Mouse (Mus musculus) limb, embryonic 14.5 days (tissue): Measurements from ENCODE around the gene Muc20. TPM values are rescaled to one million over a fixed set of nuclear protein-coding genes. Genes with fewer than 3 reads are reported as not detected.
A peak's percentile ranks its signal among the peaks of the same experiment; 100 is the strongest.

Experiments used
- ATAC-seq: fragments of 200-750 bp; cut with Nextera tagmentation; 2 replicates; pipeline ENCODE4 v1.8.0; 2017; ENCODE audit warnings: low read depth, moderate number of reproducible peaks, moderate TSS enrichment; ENCODE audit not compliant: low FRiP score
- DNase-seq: peaks from one replicate; pipeline ENCODE4 v3.0.0-alpha.2; 2015; ENCODE audit warnings: low spot score
- H3K27ac ChIP-seq: fragments of 300-500 bp; sonication (generic); replicated peaks from 2 replicates; pipeline ENCODE4 v1.5.1; 2014; ENCODE audit warnings: low read depth, mild to moderate bottlenecking, low read length, moderate library complexity, mixed read lengths
- H3K27me3 ChIP-seq: fragments of 300-500 bp; sonication (generic); 2 replicates; pipeline ENCODE4 v1.6.1; 2014; ENCODE audit warnings: low read length, mixed read lengths; ENCODE audit not compliant: control insufficient read depth, insufficient read depth
- H3K36me3 ChIP-seq: fragments of 300-500 bp; sonication (generic); 2 replicates; pipeline ENCODE4 v1.6.1; 2014; ENCODE audit warnings: mild to moderate bottlenecking, low read length, moderate library complexity, mixed read lengths; ENCODE audit not compliant: control insufficient read depth, insufficient read depth
- H3K4me1 ChIP-seq: fragments of 300-500 bp; sonication (generic); 2 replicates; pipeline ENCODE4 v1.6.1; 2014; ENCODE audit warnings: antibody characterized with exemption, low read length, mixed read lengths; ENCODE audit not compliant: control insufficient read depth, insufficient read depth
- H3K4me2 ChIP-seq: fragments of 300-500 bp; sonication (generic); replicated peaks from 2 replicates; pipeline ENCODE4 v1.6.1; 2014; ENCODE audit warnings: low read depth, mild to moderate bottlenecking, low read length, moderate library complexity; ENCODE audit not compliant: severe bottlenecking
- H3K4me3 ChIP-seq: fragments of 300-500 bp; sonication (generic); replicated peaks from 2 replicates; pipeline ENCODE4 v1.5.1; 2014; ENCODE audit warnings: low read length
- H3K9ac ChIP-seq: fragments of 300-500 bp; sonication (generic); 2 replicates; pipeline ENCODE4 v1.6.1; 2014; ENCODE audit warnings: mild to moderate bottlenecking, low read depth, low read length, moderate library complexity; ENCODE audit not compliant: severe bottlenecking
- H3K9me3 ChIP-seq: fragments of 300-500 bp; sonication (generic); 2 replicates; pipeline ENCODE4 v1.6.1; 2016; ENCODE audit warnings: low read length; ENCODE audit not compliant: control insufficient read depth
- POLR2A ChIP-seq: fragments of 200-500 bp; IDR thresholded peaks from 2 replicates; pipeline ENCODE4 v1.8.0; 2012; ENCODE audit warnings: inconsistent platforms, mild to moderate bottlenecking, moderate library complexity, borderline replicate concordance; ENCODE audit not compliant: insufficient read depth, insufficient read length; ENCODE audit errors: extremely low read depth
- WGBS: fragments of 180-500 bp; shearing (Covaris S2); extraction: QIAGEN DNeasy Blood & Tissue Kit; methylation state at CpG from one replicate; pipeline ENCODE4 v1.1.7; 2014; 5-methylcytosine and 5-hydroxymethylcytosine counted together
- polyA plus RNA-seq, 2 experiments: library from polyadenylated mRNA; depleted of rRNA in 1 of 2; stranded (reverse) in 1 of 2; unstranded in 1 of 2; fragments of >200 nt; fragmentation: Nextera tagmentation in 1 of 2; extraction: Ambion mirVana in 1 of 2; gene quantifications; 2 replicates each; pipeline versions ENCODE4 v1.2.1 to v1.2.3; 2012 to 2014

Muc20 gene
- polyA plus RNA-seq, 2 experiments, result 0.11 to 0.12 TPM

- DNase-seq (peak; percentile 89), ATAC-seq (peak; percentile 64; the same call in 1 of the 2 replicates)
- Histone ChIP-seq H3K9me3 (no peaks in the 10 kb centered on the region), H3K4me1 (peaks cover 10% of the 10 kb centered on the region), H3K9ac (no peak overlapping the region), H3K36me3 (no peaks in the 10 kb centered on the region), H3K27me3 (no peaks in the 10 kb centered on the region), H3K27ac (no peak overlapping the region), H3K4me3 (no peak overlapping the region), H3K4me2 (no peak overlapping the region; the same call in 1 of the 2 replicates)
- 2% methylated on average over 9 of the region's 9 CpGs for WGBS
- no peak for TF ChIP-seq POLR2A
These were observed 15.7 kb upstream of the Muc20 start for GRCm38 (mm10) chr16:32812888-32813361.

GRCm38 (mm10) chr16:32810321-32810720 lies 13.1 kb upstream of the Muc20 start, which contains the start of gene Smbd1:
TSS of gene Smbd1 (minus strand) at chr16:32810477.
- ATAC-seq (no peak), DNase-seq (no peak)
- no peaks in the 10 kb centered on the region for H3K27me3 ChIP-seq
- no peaks in the 10 kb centered on the region for H3K36me3 ChIP-seq
- no peak for TF ChIP-seq POLR2A
- 78% methylated on average over 4 of the region's 4 CpGs for WGBS
- peaks cover 5% of the 10 kb centered on the region for H3K4me1 ChIP-seq
- no peak within 1 kb of the TSS for H3K27ac ChIP-seq
- H3K9me3 ChIP-seq, result no peaks in the 10 kb centered on the region
- H3K4me2 ChIP-seq, result no peak within 1 kb of the TSS
- no peak within 1 kb of the TSS for H3K9ac ChIP-seq
- no peak within 1 kb of the TSS for H3K4me3 ChIP-seq

- DNase-seq (no peak), ATAC-seq (no peak)
- Histone ChIP-seq H3K4me2 (no peak overlapping the region), H3K9ac (no peak overlapping the region), H3K27ac (no peak overlapping the region), H3K4me3 (no peak overlapping the region), H3K36me3 (no peaks in the 10 kb centered on the region), H3K27me3 (no peaks in the 10 kb centered on the region), H3K4me1 (peaks cover 7% of the 10 kb centered on the region; the same call in 1 of the 2 replicates), H3K9me3 (no peaks in the 10 kb centered on the region)
- TF ChIP-seq POLR2A, result no peak
- 59% methylated on average over 8 of the region's 8 CpGs for WGBS
These were observed 10.4 kb upstream of the Muc20 start for GRCm38 (mm10) chr16:32807408-32808185.

GRCm38 (mm10) chr16:32805151-32805550 lies 7.9 kb upstream of the Muc20 start:
- no peaks in the 10 kb centered on the region for H3K36me3 ChIP-seq
- no peak for ATAC-seq
- DNase-seq, result no peak
- no peak overlapping the region for H3K9ac ChIP-seq
- TF ChIP-seq POLR2A, result no peak
- no peaks in the 10 kb centered on the region for H3K9me3 ChIP-seq
- no peak overlapping the region for H3K27ac ChIP-seq
- H3K4me2 ChIP-seq, result no peak overlapping the region
- H3K4me1 ChIP-seq, result peaks cover 7% of the 10 kb centered on the region; the same call in 1 of the 2 replicates
- no peak overlapping the region for H3K4me3 ChIP-seq
- no peaks in the 10 kb centered on the region for H3K27me3 ChIP-seq
- 78% methylated on average over 7 of the region's 7 CpGs for WGBS

GRCm38 (mm10) chr16:32803901-32804300 lies 6.7 kb upstream of the Muc20 start:
- no peak for ATAC-seq
- TF ChIP-seq POLR2A, result no peak
- Histone ChIP-seq H3K4me1 (peaks cover 7% of the 10 kb centered on the region; the same call in 1 of the 2 replicates), H3K9me3 (no peaks in the 10 kb centered on the region), H3K27ac (no peak overlapping the region), H3K4me3 (no peak overlapping the region), H3K4me2 (no peak overlapping the region), H3K27me3 (no peaks in the 10 kb centered on the region), H3K36me3 (no peaks in the 10 kb centered on the region), H3K9ac (no peak overlapping the region)
- 30% methylated on average over 5 of the region's 5 CpGs for WGBS
- no peak for DNase-seq
